Mouse (Mus musculus) CD4-positive helper T cell, adult 2 months (primary cell): ENCODE measurements around the gene Ace3.
A peak's percentile ranks its signal among the peaks of the same experiment; 100 is the strongest.

Experiments
- DNase-seq: peaks from one replicate; pipeline ENCODE4 v3.0.0-alpha.2; 2012; ENCODE audit warnings: low read depth, missing footprints, low spot score

Ace3 gene

DNA sequence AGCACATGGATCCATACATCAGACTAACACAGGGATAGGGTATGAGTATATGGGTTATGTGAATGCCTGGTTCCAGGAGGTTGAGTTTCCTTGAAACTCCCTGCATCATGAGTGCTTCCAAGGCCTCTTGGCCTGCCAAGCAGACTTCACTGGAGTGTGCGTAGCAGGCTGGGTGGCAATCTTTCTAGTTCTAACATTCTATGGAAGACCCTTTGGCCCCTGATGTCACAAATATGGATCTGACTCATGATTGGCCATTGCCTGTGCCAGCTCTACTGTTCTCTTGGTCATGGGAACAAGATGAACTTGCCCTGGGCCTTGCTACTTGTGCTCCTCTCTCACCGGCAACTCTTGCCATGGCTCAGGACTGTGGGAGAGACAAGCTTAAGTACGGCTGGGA, at the start of gene Ace3:
Ace3 (plus strand) TSS at position 301 of the 400 bp plus-strand sequence.
- no peak for DNase-seq

GRCm38 (mm10) chr11:105944770-105945672, 49.5 kb upstream of the Ace3 start:
- DNase-seq, result no peak

- peak; percentile 54 for DNase-seq
Observed at GRCm38 (mm10) chr11:105946694-105947154, 47.8 kb upstream of the Ace3 start.

- DNase-seq, result no peak
Observed at GRCm38 (mm10) chr11:105948255-105948654, 46.2 kb upstream of the Ace3 start.

DNA sequence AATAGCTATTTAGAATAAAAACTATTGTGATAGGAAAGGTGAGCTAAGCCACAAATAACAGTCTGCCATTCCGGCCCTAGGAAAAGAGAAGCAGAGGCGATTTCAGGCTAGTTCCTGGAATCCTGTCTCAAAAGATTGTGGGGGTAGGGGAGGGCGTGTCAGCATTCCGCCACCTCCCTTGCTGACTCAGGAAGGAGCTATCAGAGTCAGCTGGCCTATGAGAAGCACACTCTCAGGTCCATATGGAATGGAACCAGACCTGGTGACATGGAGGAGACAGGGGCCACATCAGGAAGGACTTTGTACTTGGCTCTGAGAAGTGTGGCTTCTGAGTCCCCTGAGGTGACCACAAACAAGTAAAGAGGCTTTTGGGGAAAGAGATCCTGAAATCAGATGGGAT, 44.0 kb upstream of the Ace3 start:
- DNase-seq, result no peak

DNA sequence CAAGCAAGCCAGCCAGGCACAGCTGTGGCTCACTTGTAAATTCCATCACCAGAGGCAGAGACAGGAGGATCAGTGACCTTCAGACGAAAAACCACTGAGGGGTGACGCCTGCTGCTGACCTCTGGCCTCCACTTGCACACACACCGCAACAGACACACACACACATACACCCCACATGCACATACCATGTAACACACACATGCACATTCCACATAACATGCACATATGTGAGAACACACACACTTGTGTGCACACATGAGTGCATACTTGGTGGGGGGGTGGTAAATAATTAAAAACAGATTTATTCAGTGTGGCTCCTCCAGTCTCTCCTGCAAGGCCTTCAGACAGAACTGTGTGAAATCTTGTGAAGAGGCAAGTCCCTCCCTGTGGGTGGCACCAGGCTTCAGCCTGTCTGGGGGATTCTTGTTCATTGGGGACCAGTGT, 42.9 kb upstream of the Ace3 start:
- DNase-seq, result no peak

- no peak for DNase-seq
Observed at GRCm38 (mm10) chr11:105952111-105952510, 42.4 kb upstream of the Ace3 start.

- no peak for DNase-seq
Observed at GRCm38 (mm10) chr11:105952911-105953386, 41.5 kb upstream of the Ace3 start, which contains the start of gene Cyb561. Gene Cyb561 (minus strand): TSS chr11:105953336.

DNA sequence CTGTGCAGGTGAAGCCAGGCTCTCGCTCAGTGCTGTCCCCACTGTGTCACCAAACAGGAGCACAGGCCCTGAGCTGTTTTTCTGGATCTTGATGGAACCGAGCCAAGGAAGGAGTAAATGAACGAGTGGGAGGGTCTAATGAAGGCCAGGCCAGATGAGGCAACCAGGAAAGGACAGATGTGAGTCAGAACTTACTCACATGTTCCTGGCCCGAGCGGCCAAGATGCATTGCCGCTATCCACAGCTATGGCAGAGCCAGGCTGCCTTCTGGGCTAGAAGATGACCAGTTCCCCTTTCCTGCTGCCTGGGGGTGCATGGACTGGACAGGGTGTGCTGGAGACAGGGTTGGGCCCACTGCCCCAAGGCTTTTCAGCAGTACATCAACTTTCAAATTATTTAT, 41.1 kb upstream of the Ace3 start:
- no peak for DNase-seq

DNA sequence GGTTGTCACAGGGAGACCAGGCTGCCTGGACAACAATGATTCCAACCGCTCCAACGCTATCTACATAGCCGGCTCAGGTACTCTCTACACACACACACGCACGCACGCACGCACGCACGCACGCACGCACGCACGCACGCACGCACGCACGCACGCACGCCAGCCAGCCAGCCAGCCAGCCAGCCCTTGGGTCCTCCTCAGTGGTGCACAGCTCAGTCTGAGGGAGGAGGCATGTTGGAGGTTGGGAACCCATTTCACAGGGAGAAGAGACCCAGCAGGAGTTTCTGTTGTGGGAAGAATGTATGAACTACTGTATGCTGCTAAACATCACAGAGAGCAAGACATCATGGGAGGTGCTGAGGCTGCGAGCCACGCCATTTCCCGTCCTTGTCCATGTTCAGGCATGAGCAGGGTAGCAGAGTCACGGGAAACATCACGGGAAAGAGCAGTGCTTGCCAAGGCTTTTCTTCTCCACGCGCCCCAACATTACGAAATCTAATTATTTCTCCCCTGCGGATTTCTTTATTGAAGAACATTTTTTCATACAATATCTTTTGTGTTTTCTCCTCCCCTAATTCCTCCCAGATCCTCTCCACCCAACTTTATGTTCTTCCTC, 38.6 kb upstream of the Ace3 start:
- DNase-seq, result no peak

GRCm38 (mm10) chr11:105957501-105957900, 37.0 kb upstream of the Ace3 start:
- DNase-seq, result no peak

- no peak for DNase-seq
Observed at GRCm38 (mm10) chr11:105958566-105958965, 35.9 kb upstream of the Ace3 start.

GRCm38 (mm10) chr11:105959355-105959754, 35.1 kb upstream of the Ace3 start:
- peak; percentile 27 for DNase-seq

GRCm38 (mm10) chr11:105964691-105965090, 29.8 kb upstream of the Ace3 start:
- DNase-seq, result no peak

DNA sequence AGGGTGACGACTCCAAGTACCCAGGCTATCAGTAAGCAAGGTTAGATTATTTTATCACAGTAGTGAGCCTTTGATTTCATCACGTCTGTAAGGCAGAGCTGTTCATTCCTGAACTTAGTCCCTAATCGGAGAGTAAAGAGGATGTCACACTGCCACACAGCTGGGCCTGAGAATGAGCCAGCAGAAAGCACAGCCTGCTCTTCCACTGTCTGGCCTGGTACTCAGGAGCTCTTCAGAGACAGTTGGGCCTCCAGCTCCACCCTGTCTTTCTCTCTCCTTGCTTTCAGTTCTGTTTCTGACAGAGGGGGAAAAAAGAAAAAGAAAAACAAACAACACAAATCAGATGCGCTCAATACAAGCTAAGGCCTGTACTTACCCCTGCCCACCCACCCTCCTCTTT, 28.2 kb upstream of the Ace3 start:
- DNase-seq, result no peak

GRCm38 (mm10) chr11:105967741-105968574, 26.5 kb upstream of the Ace3 start, which contains the start of gene Ace:
Gene Ace (plus strand): TSS chr11:105967945.
- DNase-seq, result no peak

DNA sequence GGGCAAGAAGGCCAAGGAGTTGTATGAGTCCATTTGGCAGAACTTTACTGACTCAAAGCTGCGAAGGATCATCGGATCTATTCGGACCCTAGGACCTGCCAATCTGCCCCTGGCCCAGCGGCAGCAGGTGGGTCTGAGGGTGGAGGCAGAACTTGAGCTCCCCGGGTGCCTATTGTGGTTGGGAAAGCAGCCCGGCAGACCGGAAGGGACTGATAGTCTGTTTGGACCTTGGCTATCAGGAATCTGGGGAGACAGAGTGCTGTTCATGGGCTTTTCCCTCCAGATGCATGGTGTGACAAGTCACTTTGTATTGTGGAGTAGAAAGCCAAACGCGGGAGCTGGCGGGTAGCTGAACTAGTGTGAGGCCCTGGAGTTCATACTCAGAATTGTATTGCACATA, 25.5 kb upstream of the Ace3 start:
- DNase-seq, result no peak

GRCm38 (mm10) chr11:105969516-105969915, 25.0 kb upstream of the Ace3 start:
- no peak for DNase-seq

GRCm38 (mm10) chr11:105974593-105974992, 19.9 kb upstream of the Ace3 start:
- DNase-seq, result no peak

DNA sequence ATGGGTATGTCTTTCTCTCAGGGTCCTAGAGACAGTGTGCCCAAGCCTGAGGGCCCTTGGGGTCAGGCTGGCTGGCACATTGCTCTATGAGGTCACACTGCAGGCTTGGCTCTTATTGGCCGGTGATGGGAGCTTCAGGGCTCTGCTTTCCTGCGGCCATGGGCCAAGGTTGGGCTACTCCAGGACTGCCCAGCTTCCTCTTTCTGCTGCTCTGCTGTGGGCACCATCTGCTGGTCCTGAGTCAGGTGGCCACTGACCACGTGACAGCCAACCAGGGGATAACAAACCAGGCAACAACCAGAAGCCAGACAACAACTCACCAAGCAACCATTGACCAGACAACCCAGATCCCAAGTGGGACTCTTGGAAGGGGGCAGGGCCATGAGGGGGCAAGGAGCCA, 19.4 kb upstream of the Ace3 start:
- DNase-seq, result no peak

GRCm38 (mm10) chr11:105975636-105976035, 18.8 kb upstream of the Ace3 start:
- no peak for DNase-seq

DNA sequence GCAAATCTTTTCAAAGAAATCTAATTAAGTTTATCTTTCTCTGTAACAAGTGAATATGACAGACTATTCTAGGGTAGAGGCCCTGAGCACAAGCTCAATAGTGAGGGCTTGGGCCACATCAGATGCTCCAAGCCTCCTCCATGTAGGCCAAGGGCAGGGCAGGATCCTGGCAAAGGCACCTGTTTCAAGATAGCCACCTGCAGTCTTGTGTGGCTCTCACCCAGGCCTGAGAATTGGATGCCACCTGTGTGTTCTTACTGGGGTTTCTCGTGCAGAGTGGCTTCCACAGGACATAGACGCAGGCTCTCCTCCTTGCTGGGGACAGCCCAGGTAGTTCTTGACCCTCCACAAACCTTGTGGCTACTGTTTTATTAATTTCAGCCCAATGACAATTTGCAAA, 16.2 kb upstream of the Ace3 start:
- DNase-seq, result no peak
